Mouse (Mus musculus): ENCODE measurements at regions not wholly inside any gene's neighbourhood (a gene's known extent, or its start where the extent isn't known, plus 50 kb on each side); places are given as distances from the start of the nearest gene placed in this dataset.

DNA sequence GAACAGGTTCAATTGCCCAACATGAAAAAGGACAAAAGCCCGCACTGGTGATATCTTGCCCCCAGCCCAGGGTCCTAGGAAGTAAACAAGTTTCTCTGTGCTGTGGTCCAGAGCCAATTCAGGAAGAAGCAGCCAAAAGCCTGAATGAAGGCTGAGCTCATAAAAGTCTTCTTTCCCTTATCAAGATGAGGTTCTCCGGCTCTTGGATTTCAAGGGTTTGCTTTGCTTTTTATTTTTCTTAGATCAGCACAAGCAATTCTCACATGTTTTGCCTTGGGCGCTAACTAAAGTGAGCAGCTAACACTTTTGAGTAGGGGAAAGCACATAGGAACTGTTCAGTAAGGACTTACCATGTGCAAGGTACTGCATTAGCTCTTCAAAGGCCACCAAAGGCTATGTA, 2208.0 kb upstream of the Gm7489 start:
- no peak for DNase-seq

DNA sequence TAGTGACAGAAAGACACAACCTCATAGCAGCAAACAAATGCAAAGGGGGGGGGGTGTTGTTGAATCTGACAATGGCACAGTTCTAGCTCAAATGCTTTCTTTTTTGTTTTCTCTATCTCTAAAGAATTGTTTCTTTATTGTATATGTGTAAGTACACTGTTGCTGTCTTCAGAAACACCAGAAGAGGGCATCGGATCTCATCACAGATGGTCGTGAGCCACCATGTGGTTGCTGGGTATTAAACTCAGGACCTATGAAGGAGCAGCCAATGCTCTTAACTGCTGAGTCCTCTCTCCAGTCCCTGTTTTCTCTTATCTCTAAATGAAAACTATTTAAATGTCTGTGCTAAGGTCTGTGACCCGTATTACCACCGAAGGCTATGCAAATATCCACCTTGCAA, 2207.4 kb upstream of the Gm7489 start:
- DNase-seq: no peak

GRCm38 (mm10) chr15:51679186-51679902, 2205.4 kb upstream of the Gm7489 start:
- no peak for DNase-seq

- DNase-seq: no peak
Observed at GRCm38 (mm10) chr15:51680494-51680893, 2204.2 kb upstream of the Gm7489 start.

DNA sequence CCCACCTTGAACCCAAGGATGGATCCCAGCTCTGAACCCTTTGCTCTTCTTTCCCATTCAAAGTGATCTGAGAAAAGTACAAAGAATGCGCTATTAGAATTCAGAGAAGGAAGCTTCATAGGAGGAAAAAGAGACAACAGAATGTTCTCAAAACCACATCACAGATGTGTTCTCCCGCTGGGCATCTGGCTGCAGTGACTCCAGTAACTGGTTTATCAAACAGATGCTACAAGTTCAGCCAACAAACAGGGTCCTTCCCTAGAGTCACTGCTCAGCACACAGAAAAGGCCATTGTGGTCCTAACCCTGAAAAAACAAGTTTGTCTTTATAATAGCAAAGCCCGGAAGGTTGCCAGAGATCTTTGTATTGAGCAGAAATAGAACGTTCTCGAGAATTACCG, 2203.5 kb upstream of the Gm7489 start:
- no peak for DNase-seq

GRCm38 (mm10) chr15:51682331-51682730, 2202.4 kb upstream of the Gm7489 start:
- no peak for DNase-seq

DNA sequence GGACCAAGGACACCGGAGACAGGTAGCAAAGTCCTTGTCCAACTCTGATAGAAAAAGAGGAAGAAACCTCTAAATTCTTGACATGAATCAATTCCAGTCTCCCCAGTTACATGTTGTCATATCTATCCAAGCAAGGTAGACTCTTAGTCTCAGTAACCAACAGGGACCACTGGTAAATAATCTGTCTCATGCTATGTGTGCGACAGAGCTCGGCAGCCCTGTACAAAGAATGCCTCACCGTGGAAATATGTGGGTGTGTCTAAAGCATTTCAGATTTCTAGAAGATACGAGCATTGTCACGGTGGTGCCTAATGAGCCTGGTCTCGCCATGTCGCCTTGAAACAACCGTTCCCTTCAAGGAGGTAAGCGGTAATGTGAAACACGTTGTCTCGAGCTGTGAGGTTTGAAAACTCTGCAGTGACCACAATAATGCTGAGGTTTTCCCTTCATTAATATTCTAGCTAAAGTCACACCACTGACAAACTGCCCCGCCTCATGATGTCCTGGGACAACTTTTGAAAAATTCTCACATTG, 2197.6 kb upstream of the Gm7489 start:
- DNase-seq: no peak

DNA sequence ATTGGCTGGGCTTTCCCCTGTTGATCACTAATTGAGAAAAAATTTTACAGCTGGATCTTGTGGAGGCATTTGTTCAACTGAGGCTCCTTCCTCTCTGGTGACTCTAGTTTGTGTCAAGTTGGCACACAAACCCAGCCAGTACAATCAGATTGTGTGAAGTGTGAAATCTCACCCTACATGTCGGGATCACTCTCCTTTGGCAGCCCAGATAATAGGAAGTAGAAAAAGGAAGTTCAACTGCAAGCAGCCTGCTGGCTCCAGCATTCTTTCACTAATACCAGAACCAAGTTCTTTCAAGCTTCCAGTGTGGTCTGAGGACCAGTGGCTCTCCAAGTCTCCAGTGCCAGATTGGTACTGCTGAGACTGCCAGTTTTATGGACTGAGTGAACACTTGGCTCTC, 2195.2 kb upstream of the Gm7489 start:
- DNase-seq: no peak

DNA sequence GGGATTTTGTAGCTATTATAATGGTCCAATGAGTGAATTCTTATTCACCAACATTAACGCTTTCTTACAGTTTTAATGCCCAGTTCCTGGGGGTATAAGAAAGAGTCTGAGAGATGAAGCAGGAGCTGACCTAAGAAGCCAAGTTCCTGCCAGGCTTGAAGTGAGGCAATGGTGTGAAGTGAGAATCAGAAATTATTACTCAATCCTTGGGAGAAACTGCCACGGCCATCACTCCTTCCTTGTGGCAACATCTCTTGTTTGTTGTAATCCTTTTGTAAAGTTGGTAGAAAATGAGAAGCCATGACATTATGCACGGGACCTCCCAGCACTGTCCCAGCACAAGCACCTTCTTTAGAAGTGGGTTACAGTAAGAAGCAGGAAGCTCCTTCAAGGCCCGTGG, 2192.0 kb upstream of the Gm7489 start:
- DNase-seq: no peak

- peak; percentile 68 for DNase-seq
Observed at GRCm38 (mm10) chr15:51696344-51697016, 2188.2 kb upstream of the Gm7489 start.

GRCm38 (mm10) chr15:51704198-51704597, 2180.5 kb upstream of the Gm7489 start:
- DNase-seq: no peak

GRCm38 (mm10) chr15:51709871-51710655, 2174.6 kb upstream of the Gm7489 start:
- DNase-seq: no peak

GRCm38 (mm10) chr15:51720873-51721308, 2163.8 kb upstream of the Gm7489 start:
- no peak for DNase-seq

DNA sequence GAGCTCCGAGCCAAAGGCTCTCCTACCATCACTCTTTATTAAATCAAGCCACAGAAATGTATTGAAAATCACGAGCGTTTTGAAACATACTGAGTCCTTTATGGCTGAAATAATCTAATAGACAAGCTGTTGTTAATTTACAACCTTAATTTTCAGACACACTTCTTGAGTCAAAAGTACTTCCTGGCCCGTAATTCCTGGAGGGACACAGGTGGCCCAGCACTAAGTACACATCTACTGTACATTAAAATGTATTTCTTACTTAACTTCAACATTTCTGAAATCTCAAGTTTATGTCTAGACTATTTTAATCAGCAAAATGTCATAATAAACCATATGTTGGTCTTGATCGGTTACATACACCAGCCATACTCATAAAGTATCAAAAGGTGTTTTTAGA, 2163.3 kb upstream of the Gm7489 start:
- no peak for DNase-seq

GRCm38 (mm10) chr15:51724127-51724526, 2160.6 kb upstream of the Gm7489 start:
- DNase-seq: peak; percentile 20

- no peak for DNase-seq
Observed at GRCm38 (mm10) chr15:51725457-51725856, 2159.2 kb upstream of the Gm7489 start.

DNA sequence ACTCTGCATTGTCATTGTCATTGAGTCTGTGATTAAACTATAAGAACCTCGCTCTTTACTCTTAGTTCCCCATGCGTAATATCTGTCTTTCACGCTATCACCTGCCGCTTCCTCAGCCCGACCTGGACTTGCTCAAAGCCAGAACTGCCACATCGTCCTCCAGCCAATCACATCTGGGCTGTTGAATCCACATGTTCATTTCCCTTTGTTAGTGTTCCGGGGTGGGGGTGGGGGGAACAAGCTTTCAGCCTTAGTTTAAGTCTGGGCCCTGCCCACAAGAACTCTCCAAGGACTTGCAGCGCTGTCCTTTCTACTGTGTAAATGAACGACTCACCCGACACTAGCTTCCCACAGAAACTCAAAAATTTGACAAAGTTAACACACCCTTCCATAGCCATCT, 2154.6 kb upstream of the Gm7489 start:
- DNase-seq: no peak

DNA sequence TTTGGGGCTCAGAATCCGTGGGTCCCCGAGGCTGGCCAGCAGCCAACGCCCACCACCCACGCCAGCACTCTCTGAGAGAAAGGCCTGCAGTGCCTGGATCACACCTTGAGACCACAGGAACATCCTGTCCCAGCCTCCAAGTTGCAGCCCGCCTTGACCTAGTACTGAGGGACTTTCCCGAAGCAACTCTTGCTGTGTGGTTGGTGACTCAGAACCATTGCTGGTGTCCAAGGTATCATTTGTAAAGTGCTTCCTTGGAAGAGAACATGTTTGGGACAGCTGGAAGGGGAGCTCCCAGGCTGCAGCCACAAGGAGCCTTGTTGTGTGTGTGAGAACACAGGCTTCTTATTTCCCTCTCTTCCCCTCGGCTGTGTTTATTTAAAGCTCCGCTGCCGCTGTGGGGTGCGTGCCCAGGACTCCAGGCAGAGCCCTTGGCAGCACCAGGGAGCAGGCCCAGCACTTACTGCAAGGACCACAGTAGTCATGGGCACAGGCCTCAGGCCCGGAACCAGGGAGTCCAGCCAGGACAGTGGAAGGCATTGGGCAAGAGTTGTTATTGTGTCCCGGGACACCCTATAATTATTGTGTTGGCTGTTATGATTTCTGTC, 2153.8 kb upstream of the Gm7489 start:
- no peak for DNase-seq

- no peak for DNase-seq
Observed at GRCm38 (mm10) chr15:51734194-51734593, 2150.5 kb upstream of the Gm7489 start.
